Mouse (Mus musculus): ENCODE data around the gene Hadha. TPM values are rescaled to one million over a fixed set of nuclear protein-coding genes. Genes with fewer than 3 reads are reported as not detected.

Gene Hadha
- polyA plus RNA-seq, 1 experiment from 2014 or later, result 232 TPM

GRCm38 (mm10) chr5:30110371-30111060 is 44.4 kb downstream of the Hadha start:
- Histone ChIP-seq H3K4me3 (ENCODE audit: low read length) (peak overlapping the region; percentile 22), H3K9me3 (ENCODE audit: control insufficient read depth, low read length) (no peaks in the 10 kb centered on the region), H3K36me3 (ENCODE audit: control insufficient read depth, insufficient read depth, low read length) (no peaks in the 10 kb centered on the region), H3K27ac (ENCODE audit: low read length) (peak overlapping the region; percentile 83), H3K27me3 (replicated peaks; ENCODE audit: control insufficient read depth, insufficient read depth, low read length) (peaks cover 17% of the 10 kb centered on the region), H3K9ac (ENCODE audit: low read depth, low read length) (peak overlapping the region; percentile 51), H3K4me1 (ENCODE audit: control insufficient read depth, insufficient read depth, low read length) (peaks cover 27% of the 10 kb centered on the region), H3K4me2 (ENCODE audit: low read depth, low read length) (peak overlapping the region; percentile 49)
- ATAC-seq, result peak; percentile 68
- 10% methylated on average over 22 of the region's 22 CpGs for WGBS

- H3K9me3 ChIP-seq (ENCODE audit: control insufficient read depth, low read length), result no peaks in the 10 kb centered on the region
Observed at GRCm38 (mm10) chr5:30109899-30110298, 45.1 kb downstream of the Hadha start.

GRCm38 (mm10) chr5:30108233-30108632 is 46.7 kb downstream of the Hadha start:
- ATAC-seq, result no peak
- Histone ChIP-seq H3K4me2 (ENCODE audit: low read depth, low read length) (no peak overlapping the region), H3K27me3 (replicated peaks; ENCODE audit: control insufficient read depth, insufficient read depth, low read length) (peaks cover 31% of the 10 kb centered on the region), H3K4me3 (ENCODE audit: low read length) (no peak overlapping the region), H3K36me3 (ENCODE audit: control insufficient read depth, insufficient read depth, low read length) (no peaks in the 10 kb centered on the region), H3K9me3 (ENCODE audit: control insufficient read depth, low read length) (no peaks in the 10 kb centered on the region), H3K9ac (ENCODE audit: low read depth, low read length) (no peak overlapping the region), H3K27ac (ENCODE audit: low read length) (no peak overlapping the region), H3K4me1 (ENCODE audit: control insufficient read depth, insufficient read depth, low read length) (peaks cover 31% of the 10 kb centered on the region)
- WGBS, result 83% methylated on average over 6 of the region's 6 CpGs

More at GRCm38 (mm10) chr5:30109899-30110298, 45.1 kb downstream of the Hadha start:
- Histone ChIP-seq H3K4me2 (ENCODE audit: low read depth, low read length) (peak overlapping the region; percentile 49), H3K27ac (ENCODE audit: low read length) (peak overlapping the region; percentile 83), H3K4me1 (ENCODE audit: control insufficient read depth, insufficient read depth, low read length) (peaks cover 34% of the 10 kb centered on the region), H3K27me3 (replicated peaks; ENCODE audit: control insufficient read depth, insufficient read depth, low read length) (peaks cover 23% of the 10 kb centered on the region), H3K36me3 (ENCODE audit: control insufficient read depth, insufficient read depth, low read length) (no peaks in the 10 kb centered on the region), H3K4me3 (ENCODE audit: low read length) (no peak overlapping the region), H3K9ac (ENCODE audit: low read depth, low read length) (0 out of 2 replicates have a peak overlapping the region, but pooled peaks have one; percentile 38)
- peak; percentile 63 for ATAC-seq
- 56% methylated on average over 2 of the region's 2 CpGs for WGBS

DNA sequence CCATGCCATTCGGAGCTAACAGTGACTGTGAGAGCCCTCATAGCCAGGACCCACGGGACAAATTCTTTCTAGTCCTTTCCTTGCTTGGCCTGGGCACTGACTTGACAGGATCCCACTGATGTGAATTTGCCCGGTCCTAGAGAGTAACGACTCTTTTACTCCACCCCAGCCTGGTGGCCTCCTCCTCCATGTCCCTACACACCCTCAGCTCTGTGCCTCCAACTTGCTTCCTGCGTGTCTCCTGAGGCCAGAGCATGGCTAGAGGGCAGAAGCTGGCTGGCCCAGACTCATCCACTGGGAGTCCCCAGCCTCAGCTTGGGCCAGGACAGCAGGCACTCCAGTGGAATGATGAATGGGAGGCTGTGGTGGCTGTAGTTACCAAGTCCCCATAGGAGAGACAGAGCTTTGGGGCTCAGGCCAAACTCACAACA is 47.3 kb downstream of the Hadha start:
- no peak overlapping the region for H3K4me3 ChIP-seq (ENCODE audit: low read length)
- H3K27ac ChIP-seq (ENCODE audit: low read length), result no peak overlapping the region
- H3K9me3 ChIP-seq (ENCODE audit: control insufficient read depth, low read length), result no peaks in the 10 kb centered on the region
- peaks cover 31% of the 10 kb centered on the region for H3K4me1 ChIP-seq (ENCODE audit: control insufficient read depth, insufficient read depth, low read length)
- no peak for ATAC-seq
- H3K9ac ChIP-seq (ENCODE audit: low read depth, low read length), result no peak overlapping the region
- 35% methylated on average over 5 of the region's 5 CpGs for whole genome bisulfite sequencing
- H3K36me3 ChIP-seq (ENCODE audit: control insufficient read depth, insufficient read depth, low read length), result no peaks in the 10 kb centered on the region
- H3K27me3 ChIP-seq (replicated peaks; ENCODE audit: control insufficient read depth, insufficient read depth, low read length), result peaks cover 33% of the 10 kb centered on the region
- no peak overlapping the region for H3K4me2 ChIP-seq (ENCODE audit: low read depth, low read length)

DNA sequence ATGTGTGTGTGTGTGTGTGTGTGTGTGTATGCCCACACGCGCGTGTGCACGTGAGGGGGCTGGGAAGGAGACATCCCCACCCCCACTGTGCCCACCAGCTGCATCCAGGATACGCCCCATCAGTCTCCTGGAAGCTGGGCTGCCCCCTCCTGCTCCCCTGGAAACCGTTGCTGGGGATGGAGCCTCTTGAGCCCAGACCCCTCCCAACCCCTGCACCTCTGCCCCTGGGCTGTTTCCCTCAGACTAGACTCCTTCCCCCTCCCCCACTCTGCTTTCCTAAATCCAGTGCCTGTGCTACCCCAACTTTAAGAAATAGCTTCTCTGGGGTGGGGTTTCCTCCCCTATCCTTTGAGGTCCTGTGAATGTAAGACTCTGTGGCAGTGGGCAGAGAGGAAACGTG is 47.8 kb downstream of the Hadha start:
- Histone ChIP-seq H3K9ac (ENCODE audit: low read depth, low read length) (no peak overlapping the region), H3K27me3 (replicated peaks; ENCODE audit: control insufficient read depth, insufficient read depth, low read length) (peaks cover 33% of the 10 kb centered on the region), H3K4me2 (ENCODE audit: low read depth, low read length) (no peak overlapping the region), H3K27ac (ENCODE audit: low read length) (no peak overlapping the region), H3K36me3 (ENCODE audit: control insufficient read depth, insufficient read depth, low read length) (no peaks in the 10 kb centered on the region), H3K4me3 (ENCODE audit: low read length) (no peak overlapping the region), H3K9me3 (ENCODE audit: control insufficient read depth, low read length) (no peaks in the 10 kb centered on the region), H3K4me1 (ENCODE audit: control insufficient read depth, insufficient read depth, low read length) (peaks cover 31% of the 10 kb centered on the region)
- no peak for ATAC-seq
- 15% methylated on average over 7 of the region's 7 CpGs for WGBS

DNA sequence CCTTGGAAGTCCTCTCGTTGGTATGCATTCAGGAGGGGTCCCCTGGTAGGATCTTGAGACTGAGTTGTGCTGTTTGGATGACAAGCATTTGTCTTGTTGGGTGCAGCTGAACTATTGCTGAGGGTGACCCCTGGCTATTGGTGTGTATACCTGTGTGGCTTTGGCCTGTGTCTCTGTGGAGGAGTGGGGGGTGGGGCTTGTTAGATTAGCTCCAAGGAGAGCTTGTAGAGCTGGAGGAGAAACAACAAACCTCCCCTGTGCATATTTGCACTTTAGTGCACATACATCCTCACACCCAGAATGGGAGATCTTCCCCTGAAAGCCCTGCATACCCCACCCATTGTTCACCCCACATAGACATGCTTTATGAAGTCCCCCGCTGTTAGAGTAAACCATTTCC is 48.2 kb downstream of the Hadha start:
- Histone ChIP-seq H3K4me1 (ENCODE audit: control insufficient read depth, insufficient read depth, low read length) (peaks cover 31% of the 10 kb centered on the region), H3K4me2 (ENCODE audit: low read depth, low read length) (no peak overlapping the region), H3K9me3 (ENCODE audit: control insufficient read depth, low read length) (no peaks in the 10 kb centered on the region), H3K27ac (ENCODE audit: low read length) (no peak overlapping the region), H3K4me3 (ENCODE audit: low read length) (no peak overlapping the region), H3K9ac (ENCODE audit: low read depth, low read length) (no peak overlapping the region), H3K36me3 (ENCODE audit: control insufficient read depth, insufficient read depth, low read length) (no peaks in the 10 kb centered on the region), H3K27me3 (replicated peaks; ENCODE audit: control insufficient read depth, insufficient read depth, low read length) (peaks cover 33% of the 10 kb centered on the region)
- 39% methylated on average over 2 of the region's 2 CpGs for WGBS
- no peak for ATAC-seq

DNA sequence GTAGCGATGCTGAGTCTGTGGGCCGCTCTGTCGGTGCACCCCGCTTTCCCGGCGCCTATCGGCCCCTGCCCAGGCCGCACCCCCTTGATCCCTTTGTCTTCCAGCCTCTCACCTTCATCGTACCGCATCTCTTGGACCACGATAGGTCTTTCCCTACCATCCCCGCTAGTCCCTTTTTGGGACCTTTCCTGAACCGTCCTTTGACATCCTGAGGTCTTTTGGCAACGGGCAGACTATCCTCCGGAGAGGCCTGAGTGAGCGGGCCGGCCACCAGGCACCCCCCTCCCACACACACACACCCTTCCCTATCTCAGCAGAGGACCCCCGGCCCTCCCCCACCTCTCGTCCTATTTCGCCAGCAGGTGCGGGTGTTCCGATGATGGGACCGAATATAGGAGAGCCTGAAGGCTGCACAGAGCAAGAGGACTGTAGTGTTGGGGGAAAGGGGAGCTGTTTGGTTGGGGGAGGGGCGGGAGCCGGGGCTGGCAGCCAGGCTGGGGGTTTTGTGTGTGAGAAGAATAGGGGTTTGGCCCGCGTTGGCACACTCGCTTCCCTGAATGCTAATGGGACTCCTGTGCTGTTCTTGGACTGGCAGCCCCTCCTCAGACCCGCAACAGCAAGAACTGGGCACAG is 49.2 kb downstream of the Hadha start, which contains the start of gene 3110082J24Rik:
Gene 3110082J24Rik, minus strand, starts transcription at position 419 of the 633 bp plus-strand sequence.
- peak within 1 kb of the TSS; percentile 97 for H3K4me2 ChIP-seq (ENCODE audit: low read depth, low read length)
- H3K36me3 ChIP-seq (ENCODE audit: control insufficient read depth, insufficient read depth, low read length), result no peaks in the 10 kb centered on the region
- no peaks in the 10 kb centered on the region for H3K9me3 ChIP-seq (ENCODE audit: control insufficient read depth, low read length)
- H3K27me3 ChIP-seq (replicated peaks; ENCODE audit: control insufficient read depth, insufficient read depth, low read length), result peaks cover 33% of the 10 kb centered on the region
- 5% methylated on average over 29 of the region's 29 CpGs for WGBS
- no peak within 1 kb of the TSS for H3K27ac ChIP-seq (ENCODE audit: low read length)
- peaks cover 21% of the 10 kb centered on the region for H3K4me1 ChIP-seq (ENCODE audit: control insufficient read depth, insufficient read depth, low read length)
- no peak for ATAC-seq
- H3K9ac ChIP-seq (ENCODE audit: low read depth, low read length), result peak within 1 kb of the TSS; percentile 57
- H3K4me3 ChIP-seq (ENCODE audit: low read length), result peak within 1 kb of the TSS; percentile 56

DNA sequence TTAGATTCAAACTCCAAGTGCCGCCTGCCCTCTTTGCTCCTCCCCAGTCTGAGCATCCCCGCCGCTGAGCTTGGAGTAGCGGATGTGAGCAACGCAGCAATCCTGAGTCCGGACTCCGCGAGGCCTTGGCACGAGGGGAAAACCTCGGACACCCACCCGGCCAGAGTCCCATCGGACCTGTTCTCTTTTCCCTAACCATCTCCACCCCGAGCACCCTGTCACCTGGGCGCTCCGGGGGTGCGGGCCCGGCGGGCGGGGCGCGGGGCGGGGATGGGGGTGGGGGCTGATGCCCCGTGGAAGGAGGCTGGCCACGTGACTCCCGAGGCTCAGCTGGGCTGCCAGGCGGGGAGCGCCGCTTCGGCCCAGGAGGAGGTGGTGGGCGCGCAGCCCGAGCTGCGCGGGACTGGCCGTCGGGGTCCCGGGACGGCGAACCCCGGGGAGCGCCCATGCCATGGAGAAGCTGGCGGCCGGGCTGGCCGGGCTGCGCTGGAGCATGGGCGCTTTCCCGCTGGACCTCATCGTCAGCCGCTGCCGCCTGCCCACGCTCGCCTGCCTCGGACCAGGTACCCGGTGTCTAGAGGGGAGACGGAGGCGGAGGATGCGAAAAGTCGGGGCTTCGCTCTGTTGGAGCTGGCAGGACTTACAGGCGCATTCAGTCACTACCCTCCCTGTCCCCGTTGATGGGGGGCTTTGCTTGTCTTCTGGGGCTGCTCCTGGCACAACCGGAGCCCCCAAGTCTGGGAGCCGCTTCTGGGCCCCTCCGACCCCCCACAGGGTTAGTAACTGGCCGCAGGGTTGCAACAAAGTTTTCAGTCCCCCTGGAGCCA is 49.9 kb downstream of the Hadha start, which contains the start of gene Garem2:
Gene Garem2, plus strand, starts transcription at position 321 of the 827 bp plus-strand sequence.
- WGBS, result 2% methylated on average over 64 of the region's 65 CpGs
- Histone ChIP-seq H3K4me2 (ENCODE audit: low read depth, low read length) (peak within 1 kb of the TSS; percentile 97), H3K27ac (ENCODE audit: low read length) (no peak within 1 kb of the TSS), H3K27me3 (replicated peaks; ENCODE audit: control insufficient read depth, insufficient read depth, low read length) (peaks cover 33% of the 10 kb centered on the region), H3K4me1 (ENCODE audit: control insufficient read depth, insufficient read depth, low read length) (peaks cover 14% of the 10 kb centered on the region), H3K9me3 (ENCODE audit: control insufficient read depth, low read length) (no peaks in the 10 kb centered on the region), H3K4me3 (ENCODE audit: low read length) (peak within 1 kb of the TSS; percentile 56), H3K36me3 (ENCODE audit: control insufficient read depth, insufficient read depth, low read length) (no peaks in the 10 kb centered on the region), H3K9ac (ENCODE audit: low read depth, low read length) (peak within 1 kb of the TSS; percentile 57)
- ATAC-seq, result peak; percentile 61; the same call in 1 of the 2 replicates

DNA sequence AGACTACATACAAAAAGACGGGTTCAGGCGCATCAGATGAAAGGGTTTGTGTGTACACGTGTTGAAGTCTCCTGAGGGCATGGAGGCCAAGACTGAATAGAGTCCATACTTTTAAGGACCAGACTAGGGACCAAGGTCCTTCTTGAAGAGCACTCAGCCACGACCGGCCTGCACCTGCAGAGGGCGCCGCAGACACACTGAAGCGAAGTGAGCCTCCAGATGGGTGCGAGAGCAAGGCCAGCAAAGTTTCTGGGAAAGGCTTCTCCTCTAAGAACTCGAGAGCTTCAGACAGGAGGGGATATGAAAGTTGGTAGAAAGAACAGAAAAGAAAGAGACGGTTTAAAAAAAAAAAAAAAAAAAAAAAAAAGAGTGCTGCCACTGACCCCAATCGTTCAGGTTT is 50.6 kb downstream of the Hadha start:
- H3K27ac ChIP-seq (ENCODE audit: low read length), result no peak overlapping the region
- ATAC-seq, result peak; percentile 29; the same call in 1 of the 2 replicates
- peak overlapping the region; percentile 97 for H3K4me2 ChIP-seq (ENCODE audit: low read depth, low read length)
- peak overlapping the region; percentile 56 for H3K4me3 ChIP-seq (ENCODE audit: low read length)
- H3K4me1 ChIP-seq (ENCODE audit: control insufficient read depth, insufficient read depth, low read length), result peaks cover 11% of the 10 kb centered on the region
- 4% methylated on average over 12 of the region's 12 CpGs for WGBS
- peaks cover 33% of the 10 kb centered on the region for H3K27me3 ChIP-seq (replicated peaks; ENCODE audit: control insufficient read depth, insufficient read depth, low read length)
- no peaks in the 10 kb centered on the region for H3K36me3 ChIP-seq (ENCODE audit: control insufficient read depth, insufficient read depth, low read length)
- no peak overlapping the region for H3K9ac ChIP-seq (ENCODE audit: low read depth, low read length)
- H3K9me3 ChIP-seq (ENCODE audit: control insufficient read depth, low read length), result no peaks in the 10 kb centered on the region

Data from intestine, embryonic 16.5 days (tissue).